Mouse (Mus musculus) E14TG2a.4 (cell line): Measurements from ENCODE around the gene Brip1.
A peak's percentile ranks its signal among the peaks of the same experiment; 100 is the strongest.

Source experiments
- H3K27me3 ChIP-seq: 2 replicates; pipeline ENCODE4 v1.6.1; 2014; ENCODE audit warnings: low read length, control low read depth; ENCODE audit not compliant: insufficient read depth
- H3K36me3 ChIP-seq: 2 replicates; pipeline ENCODE4 v1.6.1; 2014; ENCODE audit warnings: low read length, control low read depth; ENCODE audit not compliant: insufficient read depth
- H3K4me1 ChIP-seq: replicated peaks from 2 replicates; pipeline ENCODE4 v1.6.1; 2014; ENCODE audit warnings: low read depth, low read length, control low read depth
- H3K4me3 ChIP-seq: replicated peaks from 2 replicates; pipeline ENCODE4 v1.5.1; 2014; ENCODE audit warnings: mild to moderate bottlenecking, low read length
- H3K9me3 ChIP-seq: 2 replicates; pipeline ENCODE4 v1.6.1; 2014; ENCODE audit warnings: low read length, control low read depth
- CTCF ChIP-seq: conservative IDR thresholded peaks from 2 replicates; pipeline ENCODE4 v1.5.1; 2014; ENCODE audit warnings: low read length
- NANOG ChIP-seq: IDR thresholded peaks from 2 replicates; pipeline ENCODE4 v1.6.1; 2014; ENCODE audit warnings: borderline replicate concordance, low read length, mixed read lengths
- POU5F1 ChIP-seq: IDR thresholded peaks from 2 replicates; pipeline ENCODE4 v1.6.1; 2014; ENCODE audit warnings: low read length, borderline replicate concordance

Brip1 gene

GRCm38 (mm10) chr11:86201037-86201786 is at the start of gene Brip1:
TSS of gene Brip1 (minus strand) at chr11:86201193.
- TF ChIP-seq NANOG (no peak), POU5F1 (no peak), CTCF (no peak)
- Histone ChIP-seq H3K9me3 (no peaks in the 10 kb centered on the region), H3K4me1 (peaks cover 14% of the 10 kb centered on the region), H3K4me3 (peak within 1 kb of the TSS; percentile 96), H3K27me3 (no peaks in the 10 kb centered on the region), H3K36me3 (peaks cover 57% of the 10 kb centered on the region)

GRCm38 (mm10) chr11:86232446-86232845 is 31.5 kb upstream of the Brip1 start:
- Histone ChIP-seq H3K4me1 (no peaks in the 10 kb centered on the region), H3K4me3 (no peak overlapping the region), H3K9me3 (no peaks in the 10 kb centered on the region), H3K36me3 (peaks cover 88% of the 10 kb centered on the region), H3K27me3 (no peaks in the 10 kb centered on the region)
- TF ChIP-seq NANOG (no peak), CTCF (no peak), POU5F1 (no peak)

- Histone ChIP-seq H3K27me3 (no peaks in the 10 kb centered on the region), H3K4me1 (no peaks in the 10 kb centered on the region), H3K4me3 (no peak overlapping the region), H3K9me3 (no peaks in the 10 kb centered on the region), H3K36me3 (peaks cover 88% of the 10 kb centered on the region)
- TF ChIP-seq CTCF (no peak), NANOG (no peak), POU5F1 (no peak)
Observed at GRCm38 (mm10) chr11:86231781-86232350, 30.9 kb upstream of the Brip1 start.

- Histone ChIP-seq H3K9me3 (no peaks in the 10 kb centered on the region), H3K36me3 (peaks cover 81% of the 10 kb centered on the region), H3K4me3 (no peak overlapping the region), H3K4me1 (no peaks in the 10 kb centered on the region), H3K27me3 (no peaks in the 10 kb centered on the region)
- TF ChIP-seq NANOG = no peak
- no peak for TF ChIP-seq POU5F1
- no peak for TF ChIP-seq CTCF
Observed at GRCm38 (mm10) chr11:86226646-86227180, 25.7 kb upstream of the Brip1 start.

GRCm38 (mm10) chr11:86225761-86226160 is 24.8 kb upstream of the Brip1 start:
- TF ChIP-seq POU5F1 (no peak), CTCF (no peak), NANOG (no peak)
- Histone ChIP-seq H3K27me3 (no peaks in the 10 kb centered on the region), H3K36me3 (peaks cover 76% of the 10 kb centered on the region), H3K4me1 (peaks cover 5% of the 10 kb centered on the region), H3K9me3 (no peaks in the 10 kb centered on the region), H3K4me3 (no peak overlapping the region)

GRCm38 (mm10) chr11:86211803-86212202 is 10.8 kb upstream of the Brip1 start:
- Histone ChIP-seq H3K27me3 (no peaks in the 10 kb centered on the region), H3K4me1 (peaks cover 29% of the 10 kb centered on the region), H3K9me3 (no peaks in the 10 kb centered on the region), H3K4me3 (no peak overlapping the region), H3K36me3 (peaks cover 86% of the 10 kb centered on the region)
- TF ChIP-seq CTCF (no peak), POU5F1 (no peak), NANOG (no peak)

GRCm38 (mm10) chr11:86209123-86209522 is 8.1 kb upstream of the Brip1 start:
- peaks cover 21% of the 10 kb centered on the region for H3K4me1 ChIP-seq
- H3K4me3 ChIP-seq = no peak overlapping the region
- H3K9me3 ChIP-seq = no peaks in the 10 kb centered on the region

GRCm38 (mm10) chr11:86205876-86206275 is 4.9 kb upstream of the Brip1 start:
- H3K4me1 ChIP-seq = peaks cover 27% of the 10 kb centered on the region
- TF ChIP-seq NANOG (no peak), CTCF (no peak), POU5F1 (no peak)
- peaks cover 77% of the 10 kb centered on the region for H3K36me3 ChIP-seq
- H3K9me3 ChIP-seq = no peaks in the 10 kb centered on the region
- no peaks in the 10 kb centered on the region for H3K27me3 ChIP-seq
- no peak overlapping the region for H3K4me3 ChIP-seq

More at GRCm38 (mm10) chr11:86209123-86209522, 8.1 kb upstream of the Brip1 start:
- Histone ChIP-seq H3K36me3 (peaks cover 87% of the 10 kb centered on the region), H3K27me3 (no peaks in the 10 kb centered on the region)
- TF ChIP-seq NANOG (no peak), POU5F1 (no peak), CTCF (no peak)
